Mouse (Mus musculus) heart, adult 2 months (tissue): ENCODE results near the gene Agbl4.

Experiments used
- CTCF ChIP-seq: fragments of 200-600 bp; IDR thresholded peaks from 2 replicates; pipeline ENCODE4 v1.8.1; 2022; ENCODE audit warnings: antibody characterized with exemption, mild to moderate bottlenecking, moderate library complexity
- POLR2A ChIP-seq: fragments of 200-500 bp; IDR thresholded peaks from 2 replicates; pipeline ENCODE4 v1.6.1; 2011; ENCODE audit warnings: mild to moderate bottlenecking, low read depth, low read length, control low read depth; ENCODE audit not compliant: insufficient read depth

DNA sequence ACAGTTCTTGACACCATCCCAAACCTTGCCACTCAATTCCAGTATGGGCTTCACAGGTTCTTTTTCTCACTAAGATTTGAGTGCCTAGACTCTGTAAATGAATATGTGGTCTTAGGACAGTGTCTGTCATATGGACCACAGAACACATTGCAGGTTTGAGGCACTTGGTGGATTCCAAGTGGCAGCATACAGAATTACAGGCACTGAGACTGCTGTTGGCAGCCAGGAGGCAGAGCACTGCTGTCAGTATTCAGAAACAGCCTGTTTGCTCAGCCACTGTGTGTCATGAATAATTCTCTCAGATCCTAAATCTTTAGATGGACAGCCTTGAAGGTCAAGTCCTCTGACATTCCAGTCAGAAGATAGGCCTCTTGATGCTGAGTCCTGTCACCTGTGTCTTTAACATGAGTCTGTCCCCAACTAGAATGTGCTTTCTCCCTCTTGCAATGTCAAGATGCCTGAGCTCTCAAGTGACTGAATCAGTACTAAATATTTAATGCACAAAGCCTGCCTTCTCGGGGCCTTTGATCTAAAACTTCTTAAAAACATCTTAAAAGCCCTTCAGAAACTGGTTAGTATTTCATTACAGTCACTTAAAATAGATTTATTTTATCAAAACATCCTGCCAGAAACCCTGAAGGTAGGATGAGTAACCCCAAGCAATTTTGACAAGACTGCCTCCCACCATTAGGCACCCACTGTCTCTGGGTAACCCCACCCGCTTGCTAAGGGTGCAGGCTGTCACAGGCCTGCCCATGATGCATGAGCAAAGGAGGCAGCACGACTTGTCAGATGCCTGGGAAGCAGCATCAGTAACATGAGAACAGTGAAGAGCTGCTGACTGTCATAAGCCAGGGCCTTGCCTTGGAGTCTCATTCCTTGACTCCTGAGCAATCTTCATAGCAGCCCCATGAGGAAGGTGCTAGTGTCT, 739.0 kb downstream of the Agbl4 start:
- TF ChIP-seq CTCF (no peak), POLR2A (no peak)
